Mouse (Mus musculus) hindbrain, embryonic 16.5 days (tissue): ENCODE data around the gene Abcf3. TPM values are rescaled to one million over a fixed set of nuclear protein-coding genes. Genes with fewer than 3 reads are reported as not detected.

Source experiments
- ATAC-seq: fragments of 200-750 bp; cut with Nextera tagmentation; 2 replicates; pipeline ENCODE4 v1.8.0; 2017; ENCODE audit warnings: moderate TSS enrichment, moderate library complexity
- H3K27ac ChIP-seq: fragments of 300-500 bp; sonication (generic); 2 replicates; pipeline ENCODE4 v1.5.1; 2014; ENCODE audit warnings: low read depth, mild to moderate bottlenecking, control low read depth, low read length, moderate library complexity
- H3K27me3 ChIP-seq: fragments of 300-500 bp; sonication (generic); replicated peaks from 2 replicates; pipeline ENCODE4 v1.6.1; 2014; ENCODE audit warnings: low read length; ENCODE audit not compliant: control insufficient read depth, insufficient read depth
- H3K36me3 ChIP-seq: fragments of 300-500 bp; sonication (generic); 2 replicates; pipeline ENCODE4 v1.6.1; 2014; ENCODE audit warnings: mild to moderate bottlenecking, low read length, moderate library complexity, mixed read lengths; ENCODE audit not compliant: control insufficient read depth, insufficient read depth
- H3K4me1 ChIP-seq: fragments of 300-500 bp; sonication (generic); 2 replicates; pipeline ENCODE4 v1.6.1; 2014; ENCODE audit warnings: low read depth, low read length; ENCODE audit not compliant: control insufficient read depth, insufficient read depth
- H3K4me2 ChIP-seq: fragments of 300-500 bp; sonication (generic); 2 replicates; pipeline ENCODE4 v1.6.1; 2014; ENCODE audit warnings: mild to moderate bottlenecking, low read length, control low read depth, moderate library complexity
- H3K4me3 ChIP-seq: fragments of 300-500 bp; sonication (generic); 2 replicates; pipeline ENCODE4 v1.5.1; 2014; ENCODE audit warnings: mild to moderate bottlenecking, low read length, control low read depth, moderate library complexity
- H3K9ac ChIP-seq: fragments of 300-500 bp; sonication (generic); 2 replicates; pipeline ENCODE4 v1.6.1; 2014; ENCODE audit warnings: low read depth, mild to moderate bottlenecking, control low read depth, low read length, moderate library complexity
- H3K9me3 ChIP-seq: fragments of 300-500 bp; sonication (generic); 2 replicates; pipeline ENCODE4 v1.6.1; 2014; ENCODE audit warnings: mild to moderate bottlenecking, low read length, moderate library complexity; ENCODE audit not compliant: control insufficient read depth
- WGBS: fragments of 180-500 bp; shearing (Covaris S2); extraction: QIAGEN DNeasy Blood & Tissue Kit; methylation state at CpG from one replicate; pipeline ENCODE4 v1.1.7; 2014; 5-methylcytosine and 5-hydroxymethylcytosine counted together
- polyA plus RNA-seq: library from polyadenylated mRNA; unstranded; fragments of >200 nt; fragmentation: Nextera tagmentation; extraction: Ambion mirVana; gene quantifications from 2 replicates; pipeline ENCODE4 v1.2.1, GENCODE M21; 2015

The Abcf3 gene
- polyA plus RNA-seq, 1 experiment from 2014 or later: 81.0 TPM

GRCm38 (mm10) chr16:20517701-20518374 is 30.5 kb upstream of the Abcf3 start:
- Histone ChIP-seq H3K9me3 (no peaks in the 10 kb centered on the region), H3K9ac (peak overlapping the region; percentile 81), H3K4me1 (peaks cover 17% of the 10 kb centered on the region), H3K27me3 (no peaks in the 10 kb centered on the region), H3K27ac (peak overlapping the region; percentile 90), H3K4me3 (peak overlapping the region; percentile 93), H3K4me2 (peak overlapping the region; percentile 88), H3K36me3 (peaks cover 6% of the 10 kb centered on the region; the same call in 1 of the 2 replicates)
- whole genome bisulfite sequencing: 2% methylated on average over 6 of the region's 6 CpGs
- ATAC-seq: peak; percentile 49

GRCm38 (mm10) chr16:20523886-20524285 is 24.5 kb upstream of the Abcf3 start:
- H3K4me3 ChIP-seq: no peak overlapping the region
- H3K27me3 ChIP-seq: no peaks in the 10 kb centered on the region
- ATAC-seq: no peak
- peaks cover 7% of the 10 kb centered on the region for H3K4me1 ChIP-seq
- WGBS: 81% methylated on average over 10 of the region's 10 CpGs
- peaks cover 58% of the 10 kb centered on the region for H3K36me3 ChIP-seq
- H3K4me2 ChIP-seq: no peak overlapping the region
- H3K27ac ChIP-seq: no peak overlapping the region
- H3K9ac ChIP-seq: no peak overlapping the region
- no peaks in the 10 kb centered on the region for H3K9me3 ChIP-seq

GRCm38 (mm10) chr16:20528779-20529178 is 19.6 kb upstream of the Abcf3 start:
- Histone ChIP-seq H3K27me3 (no peaks in the 10 kb centered on the region), H3K4me3 (no peak overlapping the region), H3K36me3 (peaks cover 57% of the 10 kb centered on the region), H3K4me1 (no peaks in the 10 kb centered on the region), H3K9me3 (no peaks in the 10 kb centered on the region), H3K9ac (no peak overlapping the region), H3K27ac (no peak overlapping the region), H3K4me2 (no peak overlapping the region)
- no peak for ATAC-seq
- 94% methylated on average over 5 of the region's 5 CpGs for WGBS

- H3K4me3 ChIP-seq: no peak overlapping the region
- H3K9me3 ChIP-seq: no peaks in the 10 kb centered on the region
- H3K36me3 ChIP-seq: peaks cover 51% of the 10 kb centered on the region
- H3K27ac ChIP-seq: no peak overlapping the region
- no peaks in the 10 kb centered on the region for H3K27me3 ChIP-seq
- WGBS: 59% methylated on average over 1 of the region's 1 CpGs
- no peak overlapping the region for H3K4me2 ChIP-seq
- H3K4me1 ChIP-seq: no peaks in the 10 kb centered on the region
- ATAC-seq: no peak
- no peak overlapping the region for H3K9ac ChIP-seq
Observed at GRCm38 (mm10) chr16:20529375-20529774, 19.0 kb upstream of the Abcf3 start.

- no peak for ATAC-seq
- H3K4me3 ChIP-seq: no peak overlapping the region
- no peak overlapping the region for H3K4me2 ChIP-seq
- H3K9me3 ChIP-seq: no peaks in the 10 kb centered on the region
- WGBS: 97% methylated on average over 13 of the region's 20 CpGs
- no peaks in the 10 kb centered on the region for H3K4me1 ChIP-seq
- H3K27ac ChIP-seq: no peak overlapping the region
- H3K9ac ChIP-seq: no peak overlapping the region
- H3K36me3 ChIP-seq: peaks cover 38% of the 10 kb centered on the region
- H3K27me3 ChIP-seq: no peaks in the 10 kb centered on the region
Observed at GRCm38 (mm10) chr16:20530941-20531340, 17.4 kb upstream of the Abcf3 start.

GRCm38 (mm10) chr16:20534617-20535295 is 13.6 kb upstream of the Abcf3 start:
- H3K27ac ChIP-seq: no peak overlapping the region
- ATAC-seq: no peak
- no peak overlapping the region for H3K9ac ChIP-seq
- 48% methylated on average over 10 of the region's 10 CpGs for WGBS
- no peaks in the 10 kb centered on the region for H3K9me3 ChIP-seq
- H3K36me3 ChIP-seq: peaks cover 22% of the 10 kb centered on the region
- no peaks in the 10 kb centered on the region for H3K27me3 ChIP-seq
- H3K4me3 ChIP-seq: no peak overlapping the region
- peaks cover 26% of the 10 kb centered on the region for H3K4me1 ChIP-seq
- H3K4me2 ChIP-seq: peak overlapping the region; percentile 32; the same call in 1 of the 2 replicates

GRCm38 (mm10) chr16:20535296-20536080 is 12.9 kb upstream of the Abcf3 start, which contains the start of gene Ap2m1:
Ap2m1 (plus strand) TSS chr16:20535478.
- under 1% methylated on average over 51 of the region's 52 CpGs for WGBS
- H3K36me3 ChIP-seq: peaks cover 24% of the 10 kb centered on the region
- H3K9me3 ChIP-seq: no peaks in the 10 kb centered on the region
- peak within 1 kb of the TSS; percentile 96 for H3K9ac ChIP-seq
- ATAC-seq: peak; percentile 99
- H3K27me3 ChIP-seq: no peaks in the 10 kb centered on the region
- peak within 1 kb of the TSS; percentile 89 for H3K27ac ChIP-seq
- H3K4me3 ChIP-seq: peak within 1 kb of the TSS; percentile 81
- H3K4me1 ChIP-seq: peaks cover 26% of the 10 kb centered on the region
- peak within 1 kb of the TSS; percentile 69 for H3K4me2 ChIP-seq

GRCm38 (mm10) chr16:20536081-20536665 is 12.2 kb upstream of the Abcf3 start:
- Histone ChIP-seq H3K9ac (peak overlapping the region; percentile 96), H3K9me3 (no peaks in the 10 kb centered on the region), H3K4me2 (peak overlapping the region; percentile 69), H3K4me3 (peak overlapping the region; percentile 81), H3K36me3 (peaks cover 26% of the 10 kb centered on the region), H3K27ac (peak overlapping the region; percentile 89), H3K4me1 (peaks cover 26% of the 10 kb centered on the region), H3K27me3 (no peaks in the 10 kb centered on the region)
- WGBS: 35% methylated on average over 9 of the region's 9 CpGs
- no peak for ATAC-seq
